Mouse (Mus musculus): ENCODE measurements around the gene Heatr4. TPM values are rescaled to one million over a fixed set of nuclear protein-coding genes. Genes with fewer than 3 reads are reported as not detected.

The Heatr4 gene
- polyA plus RNA-seq, 1 experiment from 2014 or later = not detected

Other genes starting within 250 kb of the Heatr4 start
- 0.20 and 0.22 TPM in 2 replicates for gene Papln, start 221.2 kb downstream of the Heatr4 start, polyA plus RNA-seq (2014; fragmentation: Nextera tagmentation; extraction: Ambion mirVana)
- 29.9 and 31.8 TPM in 2 replicates for gene Numb, start 62.9 kb downstream of the Heatr4 start, polyA plus RNA-seq (2014; fragmentation: Nextera tagmentation; extraction: Ambion mirVana)
- 7.8 and 9.2 TPM in 2 replicates for gene Riox1, start 34.2 kb downstream of the Heatr4 start, polyA plus RNA-seq (2014; fragmentation: Nextera tagmentation; extraction: Ambion mirVana)
- gene Acot2, start 3.0 kb upstream of the Heatr4 start, polyA plus RNA-seq (2014; fragmentation: Nextera tagmentation; extraction: Ambion mirVana) = 79.5 and 81.2 TPM in 2 replicates
- gene Acot1, start 24.6 kb upstream of the Heatr4 start, polyA plus RNA-seq (2014; fragmentation: Nextera tagmentation; extraction: Ambion mirVana) = 30.0 and 31.9 TPM in 2 replicates
- 0.30 and 0.32 TPM in 2 replicates for gene Acot4, start 53.5 kb upstream of the Heatr4 start, polyA plus RNA-seq (2014; fragmentation: Nextera tagmentation; extraction: Ambion mirVana)
- gene Gm49366, start 54.1 kb upstream of the Heatr4 start, polyA plus RNA-seq (2014; fragmentation: Nextera tagmentation; extraction: Ambion mirVana) = not detected in 2 replicates
- 0.72 and 1.0 TPM in 2 replicates for gene Acot3, start 67.3 kb upstream of the Heatr4 start, polyA plus RNA-seq (2014; fragmentation: Nextera tagmentation; extraction: Ambion mirVana)
- not detected in 2 replicates for gene Acot5, start 84.5 kb upstream of the Heatr4 start, polyA plus RNA-seq (2014; fragmentation: Nextera tagmentation; extraction: Ambion mirVana)
- gene Acot6, start 115.8 kb upstream of the Heatr4 start, polyA plus RNA-seq (2014; fragmentation: Nextera tagmentation; extraction: Ambion mirVana) = 1.4 TPM in 2 replicates
- 2.4 and 3.4 TPM in 2 replicates for gene Dnal1, start 129.5 kb upstream of the Heatr4 start, polyA plus RNA-seq (2014; fragmentation: Nextera tagmentation; extraction: Ambion mirVana)
- gene Pnma1, start 163.6 kb upstream of the Heatr4 start, polyA plus RNA-seq (2014; fragmentation: Nextera tagmentation; extraction: Ambion mirVana) = 0.43 and 0.68 TPM in 2 replicates
- gene Elmsan1, start 234.0 kb upstream of the Heatr4 start, polyA plus RNA-seq (2014; fragmentation: Nextera tagmentation; extraction: Ambion mirVana) = 7.1 and 7.4 TPM in 2 replicates